Mouse (Mus musculus) CH12.LX (cell line): ENCODE measurements around the gene Tas1r1. TPM values are rescaled to one million over a fixed set of nuclear protein-coding genes. Genes with fewer than 3 reads are reported as not detected.

Source experiments
- DNase-seq: peaks from one replicate; pipeline ENCODE4 v3.0.0-alpha.2; 2013; ENCODE audit errors: extremely low read depth
- H3K27ac ChIP-seq: 2 replicates; pipeline ENCODE4 v1.5.1; 2012; ENCODE audit warnings: low read depth, mild to moderate bottlenecking, control low read depth, moderate library complexity; ENCODE audit not compliant: insufficient read depth
- H3K27me3 ChIP-seq: replicated peaks from 2 replicates; pipeline ENCODE3; 2012; ENCODE audit warnings: inconsistent platforms
- H3K36me3 ChIP-seq, 2 experiments: replicated peaks in 1 of 2; 2 replicates each; pipeline versions ENCODE3 to v1.6.1; 2012; ENCODE audit warnings: inconsistent platforms in 1 of 2, low read length in 1 of 2, mild to moderate bottlenecking in 1 of 2, mixed read lengths in 1 of 2, moderate library complexity in 1 of 2; ENCODE audit not compliant: control insufficient read depth in 1 of 2, insufficient read depth in 1 of 2
- H3K4me1 ChIP-seq, 2 experiments: 2 replicates each; pipeline ENCODE4 v1.6.1; 2012; ENCODE audit warnings: inconsistent platforms in 1 of 2, moderate library complexity in 1 of 2; ENCODE audit not compliant: insufficient read depth in 2 of 2, control insufficient read depth in 1 of 2
- H3K4me2 ChIP-seq: 2 replicates; pipeline ENCODE4 v1.6.1; 2012; ENCODE audit warnings: low read depth, mild to moderate bottlenecking, control low read depth; ENCODE audit not compliant: poor library complexity, insufficient read depth, severe bottlenecking
- H3K4me3 ChIP-seq, 3 experiments: fragments of 150-350 bp in 1 of 3; sonication (generic) in 1 of 3; replicated peaks in 1 of 3; 2 replicates each; pipeline versions ENCODE3 to v1.5.1; 2011 to 2012; ENCODE audit warnings: low read depth in 2 of 3, low read length in 2 of 3, mild to moderate bottlenecking in 2 of 3, moderate library complexity in 2 of 3, control low read depth in 1 of 3, improper control_type of control experiment in 1 of 3, inconsistent platforms in 1 of 3, mixed read lengths in 1 of 3; ENCODE audit not compliant: poor library complexity in 1 of 3
- H3K79me2 ChIP-seq: replicated peaks from 2 replicates; pipeline ENCODE4 v1.6.1; 2012; ENCODE audit warnings: mild to moderate bottlenecking, moderate library complexity; ENCODE audit not compliant: control insufficient read depth, poor library complexity, insufficient read depth, severe bottlenecking; ENCODE audit errors: extremely low read depth
- H3K9ac ChIP-seq: 2 replicates; pipeline ENCODE4 v1.6.1; 2012; ENCODE audit warnings: low read depth, mild to moderate bottlenecking, control low read depth, moderate library complexity; ENCODE audit not compliant: insufficient read depth
- H3K9me3 ChIP-seq: replicated peaks from 2 replicates; pipeline ENCODE3; 2012; ENCODE audit warnings: low read length, inconsistent platforms, mixed read lengths
- CTCF ChIP-seq, 2 experiments: IDR thresholded peaks in 1 of 2; conservative IDR thresholded peaks in 1 of 2; 2 replicates each; pipeline ENCODE4 v1.5.1; 2011 to 2012; ENCODE audit warnings: low read depth in 2 of 2, low read length in 2 of 2, improper control_type of control experiment in 1 of 2, inconsistent platforms in 1 of 2, mild to moderate bottlenecking in 1 of 2, moderate library complexity in 1 of 2
- E2F4 ChIP-seq: IDR thresholded peaks from 2 replicates; pipeline ENCODE4 v1.6.1; 2011; ENCODE audit warnings: low read depth, low read length, improper control_type of control experiment; ENCODE audit not compliant: insufficient replicate concordance
- EP300 ChIP-seq: IDR thresholded peaks from 2 replicates; pipeline ENCODE4 v1.6.1; 2011; ENCODE audit warnings: low read length, improper control_type of control experiment
- GABPA ChIP-seq: IDR thresholded peaks from 2 replicates; pipeline ENCODE4 v1.6.1; 2012; ENCODE audit warnings: low read depth, low read length, improper control_type of control experiment, inconsistent platforms; ENCODE audit not compliant: insufficient replicate concordance
- IRF4 ChIP-seq: IDR thresholded peaks from 2 replicates; pipeline ENCODE4 v1.6.1; 2014; ENCODE audit warnings: low read depth, mild to moderate bottlenecking, inconsistent platforms, low read length, improper control_type of control experiment
- JUN ChIP-seq: IDR thresholded peaks from 2 replicates; pipeline ENCODE4 v1.6.1; 2011; ENCODE audit warnings: low read depth, mild to moderate bottlenecking, low read length, improper control_type of control experiment, moderate library complexity; ENCODE audit not compliant: insufficient read depth
- KAT2A ChIP-seq: IDR thresholded peaks from 2 replicates; pipeline ENCODE4 v1.6.1; 2012; ENCODE audit warnings: low read length, improper control_type of control experiment, inconsistent platforms; ENCODE audit not compliant: insufficient replicate concordance
- MAX ChIP-seq: IDR thresholded peaks from 2 replicates; pipeline ENCODE4 v1.6.1; 2011; ENCODE audit warnings: low read length, improper control_type of control experiment
- MXI1 ChIP-seq: IDR thresholded peaks from 2 replicates; pipeline ENCODE4 v1.6.1; 2011; ENCODE audit warnings: mild to moderate bottlenecking, low read depth, low read length, improper control_type of control experiment
- MYC ChIP-seq: IDR thresholded peaks from 2 replicates; pipeline ENCODE4 v1.6.1; 2011; ENCODE audit warnings: low read depth, mild to moderate bottlenecking, improper control_type of control experiment, low read length
- NELFE ChIP-seq: IDR thresholded peaks from 2 replicates; pipeline ENCODE4 v1.6.1; 2011; ENCODE audit warnings: low read depth, low read length, improper control_type of control experiment
- POLR2A ChIP-seq: IDR thresholded peaks from 2 replicates; pipeline ENCODE4 v1.6.1; 2011; ENCODE audit warnings: low read depth, mild to moderate bottlenecking, improper control_type of control experiment, low read length
- POLR2AphosphoS2 ChIP-seq: IDR thresholded peaks from 2 replicates; pipeline ENCODE4 v1.6.1; 2011; ENCODE audit warnings: low read depth, low read length, improper control_type of control experiment
- RAD21 ChIP-seq: IDR thresholded peaks from 2 replicates; pipeline ENCODE4 v1.6.1; 2011; ENCODE audit warnings: low read depth, mild to moderate bottlenecking, low read length, improper control_type of control experiment, moderate library complexity
- SIN3A ChIP-seq: IDR thresholded peaks from 2 replicates; pipeline ENCODE4 v1.6.1; 2012; ENCODE audit warnings: low read length, improper control_type of control experiment, inconsistent platforms
- SMC3 ChIP-seq: IDR thresholded peaks from 2 replicates; pipeline ENCODE4 v1.6.1; 2011; ENCODE audit warnings: low read depth, low read length, improper control_type of control experiment
- TBP ChIP-seq: conservative IDR thresholded peaks from 2 replicates; pipeline ENCODE4 v1.6.1; 2011; ENCODE audit warnings: low read depth, low read length, improper control_type of control experiment
- TCF12 ChIP-seq: IDR thresholded peaks from 2 replicates; pipeline ENCODE4 v1.6.1; 2014; ENCODE audit warnings: low read depth, mild to moderate bottlenecking, inconsistent platforms, low read length, improper control_type of control experiment
- UBTF ChIP-seq: IDR thresholded peaks from 2 replicates; pipeline ENCODE4 v1.6.1; 2012; ENCODE audit warnings: low read depth, mild to moderate bottlenecking, inconsistent platforms, low read length, improper control_type of control experiment, moderate library complexity
- USF1 ChIP-seq: IDR thresholded peaks from 2 replicates; pipeline ENCODE4 v1.6.1; 2014; ENCODE audit warnings: low read depth, mild to moderate bottlenecking, inconsistent platforms, low read length, improper control_type of control experiment
- USF2 ChIP-seq: conservative IDR thresholded peaks from 2 replicates; pipeline ENCODE4 v1.6.1; 2011; ENCODE audit warnings: low read depth, low read length, improper control_type of control experiment
- ZKSCAN1 ChIP-seq: IDR thresholded peaks from 2 replicates; pipeline ENCODE4 v1.6.1; 2012; ENCODE audit warnings: low read depth, inconsistent platforms, low read length, improper control_type of control experiment, borderline replicate concordance
- ZNF384 ChIP-seq: IDR thresholded peaks from 2 replicates; pipeline ENCODE4 v1.6.1; 2012; ENCODE audit warnings: low read depth, low read length, improper control_type of control experiment, inconsistent platforms
- dilution Hi-C: fragments of 300-500 bp; cut with MboI; formaldehyde crosslinking; loops from 2 replicates; pipeline ENCODE4 v1.14.3; 2020; ENCODE audit warnings: low sequenced_read_pairs; ENCODE audit not compliant: extremely low pct_unique_long_range_greater_than_20kb, extremely low pct_ligation_motif_present
- in situ Hi-C: fragments of 300-500 bp; cut with MboI; formaldehyde crosslinking; loops from 3 replicates; pipeline ENCODE4 v1.14.3; 2019; ENCODE audit warnings: low sequenced_read_pairs, low pct_ligation_motif_present, low pct_unique_long_range_greater_than_20kb, mixed read lengths
- polyA plus RNA-seq: library from polyadenylated mRNA; unstranded; fragments of >175 nt; gene quantifications from 2 replicates; pipeline ENCODE4 v1.2.1, GENCODE M21; 2012; ENCODE audit warnings: low read depth; ENCODE audit not compliant: insufficient read length
- total RNA-seq, 2 experiments: library from RNA; depleted of rRNA; stranded (reverse); fragments of 300-350 nt in 1 of 2; fragments of >200 nt in 1 of 2; gene quantifications; 2 replicates each; pipeline ENCODE4 v1.2.3; 2012 to 2014

The Tas1r1 gene
- total and polyA plus RNA-seq, 3 experiments: 0.21 TPM; not detected in 2

DNA sequence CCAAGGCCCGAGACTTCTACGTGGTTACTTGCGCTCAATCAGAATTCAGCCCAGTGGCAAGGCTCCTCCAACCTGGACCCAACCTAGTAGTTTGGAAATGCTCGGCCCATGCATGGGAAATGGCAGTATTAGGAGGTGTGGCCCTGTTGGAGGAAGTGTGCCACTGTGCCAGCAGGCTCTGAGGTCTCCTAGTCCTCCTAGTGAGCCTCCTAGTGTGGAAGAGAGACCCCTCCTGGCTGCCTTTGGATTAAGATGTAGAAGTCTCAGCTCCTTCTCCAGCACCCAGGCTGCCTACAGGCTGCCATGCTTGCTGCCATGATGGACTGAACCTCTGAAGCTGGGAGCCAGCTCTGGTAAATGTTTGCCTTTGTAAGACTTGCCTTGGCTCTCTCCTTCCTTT is 8.4 kb downstream of the Tas1r1 start:
- Histone ChIP-seq H3K27ac (no peak overlapping the region), H3K9me3 (no peaks in the 10 kb centered on the region), H3K4me1 (peaks cover 20 to 31% of the 10 kb centered on the region in 2 experiments), H3K36me3 (peaks cover 0 to 15% of the 10 kb centered on the region in 2 experiments), H3K79me2 (peaks cover 18% of the 10 kb centered on the region), H3K4me2 (no peak overlapping the region), H3K9ac (no peak overlapping the region), H3K27me3 (peaks cover 3% of the 10 kb centered on the region), H3K4me3 (no peak overlapping the region)
- dilution Hi-C loops: no loop called here
- in situ Hi-C loops: loop anchor here (5.0 kb wide), 1 partner anchor 53 kb away; no protein-coding TSS in a partner anchor
- DNase-seq: peak; percentile 19
- TF ChIP-seq IRF4: no peak
- TF ChIP-seq MYC: no peak
- TF ChIP-seq ZNF384: no peak
- TF ChIP-seq NELFE: no peak
- peak in 1 of 2 experiments; percentile 30; a peak in 1 of 4 replicates for TF ChIP-seq CTCF (conservative IDR thresholded peaks at IDR 0.05 in 1 of 2, IDR thresholded peaks at IDR 0.05 in 1 of 2; ENCODE audit: low read depth in 2 of 2, low read length in 2 of 2)
- TF ChIP-seq RAD21: peak; percentile 20
- no peak for TF ChIP-seq TBP
- TF ChIP-seq USF1: no peak
- no peak for TF ChIP-seq POLR2AphosphoS2
- TF ChIP-seq TCF12: no peak
- peak; percentile 23; the same call in 1 of the 2 replicates for TF ChIP-seq SMC3
- TF ChIP-seq UBTF: no peak

GRCm38 (mm10) chr4:152029087-152029486 is 9.3 kb downstream of the Tas1r1 start:
- dilution Hi-C loops: no loop called here

More at GRCm38 (mm10) chr4:152029087-152029486, 9.3 kb downstream of the Tas1r1 start:
- H3K27me3 ChIP-seq: peaks cover 3% of the 10 kb centered on the region
- H3K9ac ChIP-seq: no peak overlapping the region
- H3K9me3 ChIP-seq: no peaks in the 10 kb centered on the region
- DNase-seq: peak; percentile 15
- H3K36me3 ChIP-seq: peaks cover 7 to 25% of the 10 kb centered on the region in 2 experiments
- no peak overlapping the region for H3K4me2 ChIP-seq
- no peak overlapping the region for H3K27ac ChIP-seq
- H3K79me2 ChIP-seq: peaks cover 21% of the 10 kb centered on the region
- no peak overlapping the region for H3K4me3 ChIP-seq
- H3K4me1 ChIP-seq: peaks cover 20 to 36% of the 10 kb centered on the region in 2 experiments
- TF ChIP-seq EP300 (no peak), POLR2A (no peak), JUN (no peak), CTCF (conservative IDR thresholded peaks at IDR 0.05 in 1 of 2, IDR thresholded peaks at IDR 0.05 in 1 of 2; ENCODE audit: low read depth in 2 of 2, low read length in 2 of 2) (peak in 1 of 2 experiments; percentile 57; a peak in 2 of 4 replicates), TBP (0 out of 2 replicates have a peak, but pooled peaks have one; percentile 42), RAD21 (peak; percentile 32), MAX (no peak), E2F4 (no peak), SIN3A (no peak), KAT2A (no peak), IRF4 (no peak), USF2 (no peak), MYC (peak; percentile 45; the same call in 1 of the 2 replicates), TCF12 (no peak), SMC3 (peak; percentile 23), ZKSCAN1 (no peak), GABPA (no peak), MXI1 (no peak)
- in situ Hi-C loops: no loop called here
